Mouse (Mus musculus) kidney, adult 2 months (tissue): Measurements from ENCODE around the gene Hspb11.

ENCODE experiments used
- CTCF ChIP-seq: fragments of 200-500 bp; conservative IDR thresholded peaks from 2 replicates; pipeline ENCODE4 v1.5.1; 2011; ENCODE audit warnings: low read depth, mild to moderate bottlenecking, control low read depth, low read length, moderate library complexity, mixed read lengths; ENCODE audit not compliant: insufficient read depth, insufficient read length
- POLR2A ChIP-seq: fragments of 200-500 bp; IDR thresholded peaks from one replicate; pipeline ENCODE4 v1.6.1; 2011; ENCODE audit warnings: low read depth, low read length, control low read depth

DNA sequence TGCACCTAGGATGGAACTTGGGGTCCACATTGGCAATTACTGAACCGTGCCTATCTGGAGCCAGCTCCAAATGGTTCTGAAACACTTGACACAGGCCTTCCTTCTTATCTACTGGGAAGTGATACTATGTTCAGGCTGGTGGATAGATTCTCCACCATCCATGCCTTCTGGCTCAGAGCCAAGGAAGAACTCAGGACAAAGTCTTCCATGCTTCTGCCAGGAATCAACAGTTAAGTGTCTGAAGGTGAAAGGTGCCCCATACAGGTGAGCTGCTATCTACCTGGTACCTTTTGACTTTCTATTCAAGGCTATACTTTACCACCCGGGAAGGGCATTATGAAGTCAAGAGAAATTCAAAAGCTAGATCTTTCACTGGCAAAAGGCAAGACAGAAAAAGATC lies 15.1 kb upstream of the Hspb11 start:
- TF ChIP-seq CTCF (no peak), POLR2A (no peak)
